Mouse (Mus musculus) c-Kit-positive CD71-negative TER-119-negative erythroid progenitor cells, embryonic 14.5 days (primary cell): ENCODE data around the gene Sez6.

ENCODE experiments used
- DNase-seq: peaks from one replicate; pipeline ENCODE4 v3.0.0-alpha.2; 2013; ENCODE audit warnings: low read depth

Gene Sez6

GRCm38 (mm10) chr11:77930751-77931540 lies at the start of gene Sez6:
Sez6 (plus strand) TSS chr11:77930800.
- peak; percentile 67 for DNase-seq

DNA sequence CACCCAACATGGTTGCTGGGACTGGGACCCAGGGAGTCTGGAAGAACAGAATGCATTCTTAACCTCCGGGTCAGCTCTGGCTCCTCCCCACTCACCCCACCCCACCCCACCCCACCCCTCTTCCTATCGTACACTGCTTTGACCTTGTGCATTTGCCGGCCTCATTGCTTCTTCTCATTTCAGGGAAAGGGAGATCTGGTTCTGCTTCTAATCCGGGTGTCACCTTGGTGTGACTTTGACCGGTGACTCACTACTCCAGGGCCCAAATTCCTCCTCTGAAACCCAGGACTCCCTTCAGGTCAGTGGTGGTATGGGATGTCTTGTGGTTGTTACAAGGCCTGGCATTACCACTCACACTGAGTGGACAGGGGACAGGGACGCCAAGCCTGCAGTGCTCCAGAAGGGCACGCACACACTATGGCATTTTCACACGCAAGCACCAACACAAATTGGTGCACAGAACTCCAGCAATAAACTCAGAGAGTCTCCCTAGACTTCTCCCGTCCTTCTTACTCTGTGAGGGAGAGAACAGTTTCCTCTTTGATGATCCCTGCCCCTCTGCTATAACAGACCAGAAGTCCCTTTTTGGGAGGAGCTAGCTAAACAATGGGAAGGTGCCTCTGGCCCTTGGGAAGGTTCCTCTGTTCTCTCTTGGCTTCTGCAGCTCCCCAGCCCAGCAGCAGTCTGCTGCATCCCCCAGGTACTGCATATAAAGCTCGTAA lies 45.9 kb upstream of the Sez6 start:
- no peak for DNase-seq

- DNase-seq = no peak
These were observed 45.4 kb upstream of the Sez6 start for GRCm38 (mm10) chr11:77885246-77885575.

DNA sequence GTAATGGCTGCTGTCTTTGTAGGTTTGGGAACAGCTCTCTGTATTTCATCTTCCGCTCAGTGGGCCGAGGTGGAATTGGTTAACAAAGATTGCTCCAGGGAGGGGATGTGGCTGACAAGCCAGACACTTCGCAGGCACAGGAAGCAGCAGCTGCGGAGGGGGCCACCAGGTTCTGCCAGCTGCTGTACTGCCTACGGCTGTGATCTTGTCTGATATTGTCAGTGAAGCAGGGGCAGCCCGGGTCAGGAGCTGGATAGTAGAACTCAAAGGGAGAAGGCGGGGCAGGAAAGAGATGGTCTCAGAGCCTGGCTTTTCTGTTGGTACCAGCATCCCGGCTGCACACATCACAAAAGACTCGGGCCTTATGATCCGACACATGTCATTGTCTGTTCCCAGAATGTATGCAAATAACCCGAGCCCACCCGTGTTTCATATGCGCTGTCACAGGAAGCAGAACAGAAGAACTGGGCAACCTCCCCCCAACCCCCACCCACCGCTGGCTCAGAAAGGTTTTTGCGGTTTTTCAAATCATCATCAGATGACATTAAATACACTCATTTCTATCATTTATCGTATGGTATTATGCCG lies 43.1 kb upstream of the Sez6 start:
- peak; percentile 22 for DNase-seq

- DNase-seq = no peak
These were observed 41.8 kb upstream of the Sez6 start for GRCm38 (mm10) chr11:77888846-77889245.

GRCm38 (mm10) chr11:77889484-77889883 lies 41.1 kb upstream of the Sez6 start:
- DNase-seq = no peak

- no peak for DNase-seq
These were observed 39.8 kb upstream of the Sez6 start for GRCm38 (mm10) chr11:77890648-77891258.

DNA sequence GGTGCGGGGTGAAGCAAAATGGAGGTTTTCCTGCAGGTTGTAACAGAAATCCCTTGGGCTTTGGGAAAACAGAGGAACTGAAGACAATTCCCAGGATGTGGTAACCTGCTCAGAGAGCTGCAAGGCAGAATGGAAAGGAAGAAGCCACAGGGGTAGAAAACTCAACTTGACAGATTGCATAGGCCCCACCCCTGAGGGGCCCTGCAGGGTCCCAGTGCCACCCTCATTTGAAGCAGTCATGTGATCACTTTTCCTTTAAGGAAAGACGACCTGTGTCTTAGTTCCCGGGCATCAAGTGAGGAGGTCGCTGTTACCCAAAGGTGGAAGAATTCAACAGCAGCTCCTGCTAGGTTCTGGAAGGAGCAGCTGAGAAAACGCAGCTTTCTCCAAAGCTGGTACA lies 37.7 kb upstream of the Sez6 start:
- DNase-seq = no peak

GRCm38 (mm10) chr11:77893283-77893682 lies 37.3 kb upstream of the Sez6 start:
- no peak for DNase-seq

DNA sequence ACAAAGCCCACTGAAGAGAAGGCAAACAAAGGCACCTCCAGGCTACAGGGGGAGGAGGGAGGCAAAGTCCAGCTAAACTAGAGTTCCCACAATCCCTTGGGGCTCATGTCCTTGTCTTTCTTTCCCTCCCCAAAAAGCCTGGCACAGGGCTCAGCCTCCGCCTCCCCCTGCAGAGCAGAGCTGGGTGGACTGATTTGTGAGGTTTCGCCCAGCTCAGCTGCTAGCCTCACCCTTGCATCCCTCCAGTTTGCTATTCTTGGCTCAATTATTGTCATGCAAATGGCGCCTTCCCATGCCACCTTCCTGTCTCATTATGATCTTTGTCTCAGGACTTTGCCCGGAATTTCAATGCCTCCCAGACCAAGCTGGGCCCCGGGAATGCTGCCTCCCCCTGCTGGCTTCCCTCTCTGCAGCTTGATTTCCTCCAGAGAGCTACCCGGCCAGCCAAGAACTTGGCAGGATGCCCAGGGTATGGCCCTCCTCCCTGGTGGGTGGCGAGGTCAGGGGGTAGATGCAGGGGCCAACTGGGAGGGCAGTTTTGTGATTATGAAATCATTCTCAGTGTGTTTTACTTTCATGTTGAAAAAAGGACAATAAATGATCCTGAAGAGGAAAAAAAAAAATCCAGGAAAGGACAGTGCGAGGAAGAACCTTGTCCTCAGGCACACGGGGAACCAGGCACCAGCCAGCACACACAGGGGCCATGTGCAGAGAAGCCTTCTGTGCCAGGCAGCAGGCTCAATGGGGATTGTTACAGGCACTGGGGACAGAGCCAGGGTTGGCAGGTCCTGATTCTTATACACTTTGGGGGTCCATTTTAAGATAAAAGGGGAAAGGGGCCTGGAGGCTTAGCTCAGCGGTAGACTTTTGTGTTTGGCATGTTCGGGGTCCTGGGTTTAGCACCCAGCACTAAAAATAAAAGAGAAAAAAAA lies 36.5 kb upstream of the Sez6 start, which contains the start of gene Pipox:
TSS of gene Pipox (minus strand) at position 310 of the 932 bp plus-strand sequence.
- no peak for DNase-seq

- DNase-seq = no peak
These were observed 35.6 kb upstream of the Sez6 start for GRCm38 (mm10) chr11:77894967-77895366.

- DNase-seq = no peak
These were observed 34.6 kb upstream of the Sez6 start for GRCm38 (mm10) chr11:77896011-77896410.

GRCm38 (mm10) chr11:77896480-77896819 lies 34.1 kb upstream of the Sez6 start:
- no peak for DNase-seq

DNA sequence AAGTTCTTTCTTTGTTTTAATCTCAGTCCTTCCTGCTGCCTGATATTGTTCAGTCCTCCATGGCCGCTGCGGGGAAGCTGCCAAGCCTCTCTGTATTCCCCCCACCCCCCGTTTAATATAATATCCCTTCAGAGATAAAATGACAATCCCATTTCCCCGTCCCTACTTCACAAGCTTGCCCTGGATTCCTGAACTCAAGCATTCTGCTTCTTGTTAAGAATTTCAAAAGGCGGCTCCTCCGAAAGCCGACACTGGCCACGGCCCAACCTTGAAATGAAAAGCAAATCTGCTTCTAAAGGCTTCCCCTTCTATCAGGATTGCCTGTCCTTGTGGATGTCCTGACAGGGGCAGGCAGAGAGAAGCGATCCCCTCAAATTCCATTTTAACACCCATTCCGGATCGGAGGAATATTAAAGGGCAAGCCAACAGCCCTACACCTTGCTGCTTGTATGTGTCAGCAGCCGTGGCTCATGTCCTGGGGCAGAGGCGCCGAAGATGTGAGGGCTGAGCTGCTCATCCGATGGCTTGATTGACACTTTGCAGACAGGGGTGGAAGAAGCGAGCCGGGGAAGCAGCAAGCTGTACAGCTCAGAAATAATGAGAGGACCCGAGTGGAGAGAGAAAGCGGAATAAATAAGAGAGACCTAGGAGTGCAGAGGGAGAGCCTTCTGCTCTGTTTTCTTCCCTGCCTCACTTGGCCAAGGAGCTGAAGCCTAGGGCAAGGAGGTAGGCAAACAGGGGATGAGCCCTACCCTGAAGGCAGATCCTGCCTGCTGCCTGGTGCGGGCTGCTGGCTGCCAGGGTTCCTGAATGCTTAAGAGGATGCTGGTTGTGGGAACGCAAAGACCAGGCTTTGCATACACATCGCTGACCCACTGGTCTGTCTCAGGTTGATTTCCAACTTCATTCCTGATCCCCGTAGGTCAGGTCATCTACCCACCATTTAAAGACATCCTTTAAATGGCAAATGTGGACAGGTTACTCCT lies 33.5 kb upstream of the Sez6 start:
- DNase-seq = no peak

DNA sequence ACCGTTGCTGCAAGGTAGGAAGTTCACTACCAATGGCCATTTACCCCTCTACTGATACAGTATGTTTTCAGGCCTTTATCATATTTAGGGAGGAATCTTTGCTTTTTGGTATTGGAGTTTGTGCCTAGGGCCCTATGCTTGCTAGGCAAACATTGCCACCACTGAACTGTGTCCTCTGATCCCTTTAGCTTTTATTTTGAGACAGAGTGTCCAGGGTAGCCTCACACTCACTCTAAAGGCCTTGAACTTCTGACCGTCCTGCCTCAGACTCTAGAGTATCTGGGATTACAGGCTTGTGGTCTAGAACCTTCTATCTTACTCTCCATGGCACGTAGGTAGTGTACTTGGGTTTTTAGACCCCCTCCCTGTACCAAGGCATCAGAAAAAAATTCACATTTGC lies 30.4 kb upstream of the Sez6 start:
- no peak for DNase-seq

DNA sequence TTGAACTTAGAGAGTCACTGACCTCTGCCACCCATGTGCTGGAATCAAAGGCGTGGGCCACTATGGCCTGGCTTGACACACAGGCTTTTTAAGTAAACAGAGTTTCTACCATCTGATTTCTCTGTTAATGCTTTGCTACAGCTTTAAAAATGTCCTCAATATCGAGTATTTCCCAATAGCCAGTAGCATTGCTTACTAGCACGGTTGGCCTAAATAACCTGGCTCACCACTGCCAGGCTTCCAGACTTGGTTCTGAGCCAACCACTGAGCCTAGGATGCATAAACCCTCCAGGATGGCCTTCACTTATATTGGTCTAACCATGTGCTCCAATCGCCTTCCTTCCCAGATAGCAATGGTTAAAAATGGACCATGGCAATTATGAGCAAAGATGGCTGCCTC lies 29.9 kb upstream of the Sez6 start:
- no peak for DNase-seq

- no peak for DNase-seq
These were observed 29.2 kb upstream of the Sez6 start for GRCm38 (mm10) chr11:77901366-77901765.

GRCm38 (mm10) chr11:77901775-77902355 lies 28.7 kb upstream of the Sez6 start:
- DNase-seq = no peak

DNA sequence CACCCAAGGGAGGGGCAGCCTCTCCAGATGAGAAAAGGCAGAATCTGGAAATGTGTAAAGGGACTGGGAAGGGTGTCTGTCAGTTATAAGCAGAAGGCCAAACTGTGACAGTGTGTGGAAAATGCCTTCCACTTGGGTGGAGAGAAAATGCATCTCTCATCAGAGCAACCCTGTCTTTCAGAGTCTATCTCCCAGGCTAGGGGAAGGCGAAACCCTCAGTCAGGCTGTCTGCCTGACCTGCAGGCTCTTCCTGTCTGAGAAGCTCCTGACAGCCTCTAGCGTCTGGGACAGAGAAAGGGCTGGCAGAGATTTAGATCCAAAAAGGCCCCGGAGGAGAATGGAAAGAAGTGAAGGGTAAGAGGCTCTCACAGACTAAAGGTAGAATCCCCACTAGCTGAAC lies 26.8 kb upstream of the Sez6 start:
- no peak for DNase-seq

DNA sequence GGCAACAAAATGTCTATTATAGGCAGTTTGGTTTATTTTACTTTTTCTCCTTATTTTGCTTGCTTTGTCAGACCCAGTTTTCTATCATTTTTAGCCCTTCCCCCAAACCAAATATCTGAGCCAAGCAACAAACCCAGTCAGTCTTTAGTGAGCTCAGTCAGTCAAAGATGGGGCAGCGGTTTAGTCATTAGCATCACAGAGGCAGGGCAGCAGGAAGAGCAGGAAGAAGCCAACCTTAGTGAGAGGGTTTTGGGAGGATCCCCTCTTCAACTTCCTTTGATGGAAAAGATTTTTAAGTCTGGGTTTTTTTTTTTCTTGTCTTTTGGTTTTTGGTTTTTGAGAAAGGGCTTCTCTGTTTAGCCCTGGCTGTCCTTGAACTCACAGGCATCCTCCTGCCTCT lies 25.9 kb upstream of the Sez6 start:
- DNase-seq = no peak
